Mouse (Mus musculus): Measurements from ENCODE around the gene Fam104a. TPM values are rescaled to one million over a fixed set of nuclear protein-coding genes. Genes with fewer than 3 reads are reported as not detected.

The Fam104a gene
- polyA plus RNA-seq, 1 experiment, result 143 TPM

DNA sequence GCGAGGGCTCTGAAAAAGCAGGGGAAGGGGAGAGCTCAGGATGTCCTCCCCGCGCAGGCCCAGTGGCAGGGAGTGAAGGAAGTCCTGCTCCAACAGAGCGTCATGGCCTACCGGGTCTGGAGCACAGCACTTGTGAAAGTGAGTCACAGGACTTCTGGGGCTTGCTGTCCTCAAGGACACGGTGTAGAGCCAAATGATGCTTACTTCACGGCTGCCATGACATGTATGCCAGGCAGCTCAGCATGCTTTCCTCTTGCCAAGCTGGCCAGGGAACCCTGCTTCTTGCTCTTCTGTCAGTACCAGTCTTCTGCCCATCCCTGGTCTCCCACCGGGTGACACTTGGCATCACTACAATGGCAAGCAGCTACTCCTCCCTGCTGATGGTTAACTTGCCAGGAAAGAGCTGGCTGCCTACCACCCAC is 27.4 kb downstream of the Fam104a start:
- Histone ChIP-seq H3K27ac (ENCODE audit: control insufficient read depth, insufficient read depth, low read depth, low read length) (no peak overlapping the region), H3K36me3 (ENCODE audit: control insufficient read depth, insufficient read depth, low read length) (peaks cover 2% of the 10 kb centered on the region; the same call in 1 of the 2 replicates), H3K27me3 (ENCODE audit: control insufficient read depth, insufficient read depth, low read length) (no peaks in the 10 kb centered on the region), H3K4me1 (ENCODE audit: control insufficient read depth, insufficient read depth, low read length) (no peaks in the 10 kb centered on the region), H3K4me3 (ENCODE audit: control insufficient read depth, low read depth, low read length) (no peak overlapping the region)
- TF ChIP-seq CTCF (IDR thresholded peaks at IDR 0.05; ENCODE audit: control insufficient read depth, insufficient read depth, insufficient replicate concordance, low read depth, low read length) (no peak), POLR2A (IDR thresholded peaks at IDR 0.05; ENCODE audit: control insufficient read depth, low read depth, low read length) (no peak)

- Histone ChIP-seq H3K36me3 (ENCODE audit: control insufficient read depth, insufficient read depth, low read length) (no peaks in the 10 kb centered on the region; the same call in 1 of the 2 replicates), H3K4me1 (ENCODE audit: control insufficient read depth, insufficient read depth, low read length) (peaks cover 5% of the 10 kb centered on the region; the same call in 1 of the 2 replicates), H3K27ac (ENCODE audit: control insufficient read depth, insufficient read depth, low read depth, low read length) (no peak overlapping the region), H3K4me3 (ENCODE audit: control insufficient read depth, low read depth, low read length) (no peak overlapping the region), H3K27me3 (ENCODE audit: control insufficient read depth, insufficient read depth, low read length) (no peaks in the 10 kb centered on the region)
- TF ChIP-seq POLR2A (IDR thresholded peaks at IDR 0.05; ENCODE audit: control insufficient read depth, low read depth, low read length), result no peak
- no peak for TF ChIP-seq CTCF (IDR thresholded peaks at IDR 0.05; ENCODE audit: control insufficient read depth, insufficient read depth, insufficient replicate concordance, low read depth, low read length)
Measured at GRCm38 (mm10) chr11:113654561-113655270, 29.2 kb downstream of the Fam104a start.

GRCm38 (mm10) chr11:113654105-113654504 is 29.9 kb downstream of the Fam104a start:
- no peak overlapping the region for H3K4me3 ChIP-seq (ENCODE audit: control insufficient read depth, low read depth, low read length)
- H3K36me3 ChIP-seq (ENCODE audit: control insufficient read depth, insufficient read depth, low read length), result no peaks in the 10 kb centered on the region; the same call in 1 of the 2 replicates
- no peaks in the 10 kb centered on the region for H3K27me3 ChIP-seq (ENCODE audit: control insufficient read depth, insufficient read depth, low read length)
- H3K27ac ChIP-seq (ENCODE audit: control insufficient read depth, insufficient read depth, low read depth, low read length), result no peak overlapping the region
- H3K4me1 ChIP-seq (ENCODE audit: control insufficient read depth, insufficient read depth, low read length), result peaks cover 5% of the 10 kb centered on the region; the same call in 1 of the 2 replicates
- TF ChIP-seq CTCF (IDR thresholded peaks at IDR 0.05; ENCODE audit: control insufficient read depth, insufficient read depth, insufficient replicate concordance, low read depth, low read length) (no peak), POLR2A (IDR thresholded peaks at IDR 0.05; ENCODE audit: control insufficient read depth, low read depth, low read length) (no peak)

GRCm38 (mm10) chr11:113652516-113652915 is 31.4 kb downstream of the Fam104a start:
- H3K36me3 ChIP-seq (ENCODE audit: control insufficient read depth, insufficient read depth, low read length), result no peaks in the 10 kb centered on the region; the same call in 1 of the 2 replicates
- H3K4me3 ChIP-seq (ENCODE audit: control insufficient read depth, low read depth, low read length), result no peak overlapping the region
- H3K27ac ChIP-seq (ENCODE audit: control insufficient read depth, insufficient read depth, low read depth, low read length), result no peak overlapping the region
- H3K4me1 ChIP-seq (ENCODE audit: control insufficient read depth, insufficient read depth, low read length), result peaks cover 16% of the 10 kb centered on the region
- TF ChIP-seq POLR2A (IDR thresholded peaks at IDR 0.05; ENCODE audit: control insufficient read depth, low read depth, low read length) (no peak), CTCF (IDR thresholded peaks at IDR 0.05; ENCODE audit: control insufficient read depth, insufficient read depth, insufficient replicate concordance, low read depth, low read length) (no peak)
- H3K27me3 ChIP-seq (ENCODE audit: control insufficient read depth, insufficient read depth, low read length), result no peaks in the 10 kb centered on the region

GRCm38 (mm10) chr11:113651907-113652273 is 32.1 kb downstream of the Fam104a start:
- no peaks in the 10 kb centered on the region for H3K27me3 ChIP-seq (ENCODE audit: control insufficient read depth, insufficient read depth, low read length)
- H3K27ac ChIP-seq (ENCODE audit: control insufficient read depth, insufficient read depth, low read depth, low read length), result no peak overlapping the region
- H3K4me1 ChIP-seq (ENCODE audit: control insufficient read depth, insufficient read depth, low read length), result peaks cover 16% of the 10 kb centered on the region
- H3K36me3 ChIP-seq (ENCODE audit: control insufficient read depth, insufficient read depth, low read length), result no peaks in the 10 kb centered on the region; the same call in 1 of the 2 replicates
- TF ChIP-seq CTCF (IDR thresholded peaks at IDR 0.05; ENCODE audit: control insufficient read depth, insufficient read depth, insufficient replicate concordance, low read depth, low read length) (peak; percentile 50; the same call in 1 of the 2 replicates), POLR2A (IDR thresholded peaks at IDR 0.05; ENCODE audit: control insufficient read depth, low read depth, low read length) (no peak)
- H3K4me3 ChIP-seq (ENCODE audit: control insufficient read depth, low read depth, low read length), result peak overlapping the region; percentile 0; the same call in 1 of the 2 replicates

GRCm38 (mm10) chr11:113651206-113651906 is 32.6 kb downstream of the Fam104a start:
- Histone ChIP-seq H3K4me3 (ENCODE audit: control insufficient read depth, low read depth, low read length) (peak overlapping the region; percentile 0; the same call in 1 of the 2 replicates), H3K36me3 (ENCODE audit: control insufficient read depth, insufficient read depth, low read length) (no peaks in the 10 kb centered on the region; the same call in 1 of the 2 replicates), H3K4me1 (ENCODE audit: control insufficient read depth, insufficient read depth, low read length) (peaks cover 16% of the 10 kb centered on the region), H3K27me3 (ENCODE audit: control insufficient read depth, insufficient read depth, low read length) (no peaks in the 10 kb centered on the region), H3K27ac (ENCODE audit: control insufficient read depth, insufficient read depth, low read depth, low read length) (no peak overlapping the region)
- TF ChIP-seq CTCF (IDR thresholded peaks at IDR 0.05; ENCODE audit: control insufficient read depth, insufficient read depth, insufficient replicate concordance, low read depth, low read length) (no peak), POLR2A (IDR thresholded peaks at IDR 0.05; ENCODE audit: control insufficient read depth, low read depth, low read length) (no peak)

Measured in testis, adult 2 months (tissue).